Mouse (Mus musculus): ENCODE measurements around the gene Psmg3. TPM values are rescaled to one million over a fixed set of nuclear protein-coding genes. Genes with fewer than 3 reads are reported as not detected.

Psmg3 gene
- total RNA-seq, 2 experiments from 2014 or later = 20.7 to 21.8 TPM

- no peak for DNase-seq (ENCODE audit: low spot score in 2 of 2)
Observed at GRCm38 (mm10) chr5:139796001-139796620, 30.6 kb downstream of the Psmg3 start.

GRCm38 (mm10) chr5:139794938-139795337, 31.7 kb downstream of the Psmg3 start:
- no peak for DNase-seq (ENCODE audit: low spot score in 2 of 2)

- no peak for DNase-seq (ENCODE audit: low spot score in 2 of 2)
Observed at GRCm38 (mm10) chr5:139794137-139794536, 32.5 kb downstream of the Psmg3 start.

- DNase-seq (ENCODE audit: low spot score in 2 of 2) = no peak
Observed at GRCm38 (mm10) chr5:139793338-139794089, 33.2 kb downstream of the Psmg3 start.

GRCm38 (mm10) chr5:139792966-139793337, 33.7 kb downstream of the Psmg3 start:
- DNase-seq (ENCODE audit: low spot score in 2 of 2) = no peak

- no peak for DNase-seq (ENCODE audit: low spot score in 2 of 2)
Observed at GRCm38 (mm10) chr5:139792159-139792775, 34.4 kb downstream of the Psmg3 start.

- DNase-seq (ENCODE audit: low spot score in 2 of 2) = peak; percentile 89 to 96
Observed at GRCm38 (mm10) chr5:139791227-139792158, 35.2 kb downstream of the Psmg3 start, which contains the start of gene Mafk. TSS of gene Mafk (plus strand) at chr5:139791513.

GRCm38 (mm10) chr5:139789466-139789865, 37.2 kb downstream of the Psmg3 start:
- DNase-seq (ENCODE audit: low spot score in 2 of 2) = no peak

- DNase-seq (ENCODE audit: low spot score in 2 of 2) = no peak
Observed at GRCm38 (mm10) chr5:139781406-139781805, 45.3 kb downstream of the Psmg3 start.

GRCm38 (mm10) chr5:139776966-139777365, 49.7 kb downstream of the Psmg3 start:
- DNase-seq (ENCODE audit: low spot score in 2 of 2) = no peak

GRCm38 (mm10) chr5:139775216-139775926, 51.3 kb downstream of the Psmg3 start, which contains the start of gene Ints1:
TSS of gene Ints1 (minus strand) at chr5:139775674.
- peak; percentile 94 to 99 for DNase-seq (ENCODE audit: low spot score in 2 of 2)

Other genes starting within 250 kb of the Psmg3 start
- 1 to 10 TPM; 1.1 to 1.5 TPM for gene Micall2, start 90.5 kb downstream of the Psmg3 start, total RNA-seq (2021)
- gene Ints1, start 51.2 kb downstream of the Psmg3 start, total RNA-seq (2021) = 10 to 100 TPM; 79.0 to 89.5 TPM
- 10 to 100 TPM; 10.3 to 13.0 TPM for gene Mafk, start 35.4 kb downstream of the Psmg3 start, total RNA-seq (2021)
- under 1 TPM in 1 of 2 experiments, not detected in 1; 0.30 TPM for gene Tmem184a, start 7.0 kb downstream of the Psmg3 start, total RNA-seq (2021)
- not detected for gene Gm26938, start 478 bp downstream of the Psmg3 start, total RNA-seq (2021)
- gene Elfn1, start 81.1 kb upstream of the Psmg3 start, total RNA-seq (2021) = 10 to 100 TPM; 24.4 to 32.3 TPM